Mouse (Mus musculus): ENCODE data around the gene Cldn4.
"Not testable (repeated sequence)": the region's sequence is repeated elsewhere in the genome, so short reads cannot be mapped to it uniquely, and the experiment has no call there.

Gene Cldn4

DNA sequence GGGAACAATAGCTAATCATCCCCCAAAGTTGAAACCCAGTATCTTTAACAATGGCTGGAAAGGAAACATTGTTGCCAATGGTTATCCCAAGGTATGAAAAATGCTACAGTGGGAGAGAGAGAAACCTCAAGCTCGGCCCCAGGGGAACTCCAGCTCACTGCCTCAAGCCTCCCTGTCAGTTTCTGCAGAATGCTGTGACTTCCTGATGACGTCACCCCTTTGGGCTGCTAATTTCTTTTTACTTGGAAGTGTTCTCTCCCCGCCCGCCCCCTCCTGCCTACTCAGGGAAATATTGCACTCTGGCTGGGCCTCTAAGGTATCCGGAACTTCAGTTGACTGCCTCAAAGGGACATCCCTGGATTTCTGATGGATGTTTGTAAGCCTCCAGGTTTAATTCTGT is 16.8 kb upstream of the Cldn4 start:
- no peak for DNase-seq (ENCODE audit: low spot score)

DNA sequence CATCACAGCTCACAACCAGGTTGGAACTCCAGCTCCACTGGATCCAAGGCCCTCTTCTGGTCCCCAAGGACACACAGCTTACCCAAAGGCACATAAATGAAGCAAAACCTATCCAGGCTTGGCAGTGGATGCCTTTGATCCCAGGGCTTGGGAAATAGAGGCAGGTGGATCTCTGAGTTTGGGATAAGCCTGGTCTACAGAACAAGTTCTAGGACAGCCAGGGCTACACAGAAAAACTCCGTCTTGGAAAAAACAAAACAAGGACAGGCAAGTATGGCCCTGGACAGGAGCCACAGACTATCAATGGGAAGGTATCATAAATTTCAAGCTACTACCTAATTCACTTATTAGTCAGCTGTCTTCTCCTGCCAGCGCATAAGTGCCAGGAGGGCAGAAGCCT is 14.8 kb upstream of the Cldn4 start:
- no peak for DNase-seq (ENCODE audit: low spot score)

GRCm38 (mm10) chr5:134960430-134960829 is 13.7 kb upstream of the Cldn4 start:
- DNase-seq (ENCODE audit: low spot score): no peak

DNA sequence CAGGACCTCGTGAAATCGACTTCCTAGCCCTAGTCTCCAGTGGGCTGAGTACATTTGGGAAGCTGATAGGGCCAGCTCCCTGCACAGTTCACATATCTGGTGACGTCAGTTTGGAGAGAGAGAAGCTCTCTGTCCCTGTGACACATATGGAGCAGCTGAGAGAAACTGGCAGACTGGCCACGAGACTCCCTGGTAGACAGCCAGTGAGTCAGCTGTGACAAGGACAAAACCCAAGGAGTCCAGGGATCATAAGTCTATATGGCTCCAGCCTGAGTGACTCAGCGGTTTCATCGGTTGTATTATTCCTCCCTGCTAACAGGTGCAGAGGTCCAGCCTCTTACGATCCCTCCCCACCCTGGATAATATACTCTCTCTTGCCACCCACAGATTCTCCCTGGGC is 12.4 kb upstream of the Cldn4 start:
- no peak for DNase-seq (ENCODE audit: low spot score)

DNA sequence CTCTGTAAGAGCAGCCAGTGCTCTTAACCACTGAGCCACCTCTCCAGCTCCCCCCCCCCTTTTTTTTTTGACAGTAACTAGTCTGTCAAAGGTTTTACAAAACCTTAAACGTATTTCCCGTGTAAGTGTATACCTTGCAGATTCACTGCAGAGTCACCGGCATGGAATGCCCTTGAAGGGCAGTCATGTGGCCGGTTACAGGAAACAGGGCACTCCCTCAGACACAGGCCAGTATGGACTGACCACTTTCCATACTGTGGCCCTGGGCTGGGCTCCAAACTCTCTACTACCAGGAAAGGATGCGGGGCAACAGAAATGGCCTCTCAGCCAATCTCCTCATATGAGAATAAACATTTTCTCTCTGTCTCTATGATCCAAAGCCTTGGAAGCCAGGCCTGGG is 8.8 kb upstream of the Cldn4 start:
- no peak for DNase-seq (ENCODE audit: low spot score)

GRCm38 (mm10) chr5:134951053-134951884 is 4.5 kb upstream of the Cldn4 start:
- DNase-seq (ENCODE audit: low spot score): no peak

DNA sequence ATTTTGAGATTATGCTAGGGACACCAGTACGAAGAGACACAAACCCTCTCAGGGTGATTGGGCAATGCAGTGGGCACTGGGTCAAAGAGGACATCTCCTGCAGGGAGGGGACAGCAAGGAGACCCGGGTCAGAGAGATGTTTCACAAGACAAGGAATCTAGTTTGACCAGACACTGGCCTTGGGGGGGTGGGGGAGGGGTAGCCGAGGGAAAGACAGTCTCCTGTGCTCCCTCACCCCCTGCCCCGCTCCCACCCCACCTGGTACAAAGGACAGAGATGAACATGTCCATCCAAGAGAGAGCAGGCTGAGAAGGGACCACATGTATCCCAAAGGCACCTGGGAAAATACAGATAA is 1.3 kb upstream of the Cldn4 start:
- DNase-seq (ENCODE audit: low spot score): no peak

GRCm38 (mm10) chr5:134947420-134948084 is 818 bp upstream of the Cldn4 start:
- DNase-seq (ENCODE audit: low spot score): no peak

- DNase-seq (ENCODE audit: low spot score): peak; percentile 23
These were observed 474 bp downstream of the Cldn4 start for GRCm38 (mm10) chr5:134946063-134946856.

DNA sequence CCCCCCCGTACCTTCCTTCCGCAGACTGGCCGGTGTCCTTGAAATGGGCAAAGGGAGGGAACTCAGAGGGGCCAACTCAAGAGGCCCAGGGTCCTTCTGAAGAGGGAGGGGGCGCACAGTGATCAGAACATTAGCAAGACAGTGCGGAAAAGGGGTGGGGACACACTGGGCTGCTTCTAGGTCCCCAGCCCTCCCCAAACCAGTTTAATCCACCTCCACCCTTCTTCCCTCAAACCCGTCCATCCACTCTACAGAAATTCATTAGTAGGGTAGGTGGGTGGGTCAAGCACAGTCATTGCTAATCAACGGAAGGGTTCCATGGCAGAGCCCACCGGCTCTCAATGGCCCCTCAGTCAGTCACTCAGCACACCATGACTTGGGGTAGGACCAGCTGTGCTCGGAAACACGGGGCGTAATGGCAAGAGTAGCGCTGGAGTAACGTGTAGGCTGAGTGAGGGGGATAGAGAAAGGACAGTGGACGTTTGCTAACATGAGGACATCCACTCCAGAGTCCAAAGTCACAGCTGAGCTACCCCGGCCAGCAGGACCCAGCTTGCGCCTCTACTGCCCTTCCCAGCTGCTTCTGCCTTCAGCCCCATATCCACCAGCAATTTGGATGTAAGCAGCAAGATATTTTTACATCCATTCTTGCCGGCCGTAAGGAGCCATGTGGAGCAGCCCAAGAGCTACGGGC is 1.3 kb downstream of the Cldn4 start:
- no peak for DNase-seq (ENCODE audit: low spot score)

DNA sequence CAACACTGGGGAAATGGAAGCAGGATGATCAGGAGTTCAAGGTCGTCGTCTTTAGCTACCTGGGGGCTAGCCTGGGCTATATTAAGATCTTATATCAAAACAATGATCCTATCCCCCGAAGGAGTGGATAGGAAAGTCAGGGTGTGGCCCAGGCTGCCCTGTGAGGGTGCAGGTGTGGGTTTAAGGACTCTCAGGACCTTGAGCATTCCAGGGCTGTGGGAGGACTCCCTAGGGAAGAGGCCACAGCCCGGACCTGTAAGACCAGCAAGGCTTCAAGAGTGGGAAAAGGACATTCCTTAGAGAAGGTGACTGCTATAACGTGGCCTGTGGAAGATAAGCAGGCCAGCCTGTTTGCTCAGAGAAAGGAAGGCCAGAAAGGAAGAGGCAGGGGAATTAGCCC is 2.6 kb downstream of the Cldn4 start:
- no peak for DNase-seq (ENCODE audit: low spot score)

DNA sequence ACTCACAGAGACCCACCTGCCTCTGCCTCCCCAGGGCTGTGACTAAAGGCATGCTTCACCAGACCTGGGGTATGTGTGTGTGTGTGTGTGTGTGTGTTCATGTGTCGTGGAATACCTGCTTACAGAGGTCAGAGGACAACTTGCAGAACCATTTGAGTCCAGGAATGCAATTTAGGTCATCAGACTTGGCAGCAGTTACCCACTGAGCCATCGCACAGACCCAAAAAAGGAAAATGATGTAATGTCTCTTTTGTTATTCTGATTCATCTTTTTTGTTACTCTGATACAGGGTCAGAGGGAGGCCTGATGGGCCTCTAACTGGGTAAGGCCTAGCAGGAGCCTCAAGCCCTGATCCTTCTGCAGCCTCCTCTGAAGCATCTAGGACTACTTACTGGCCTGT is 4.0 kb downstream of the Cldn4 start:
- no peak for DNase-seq (ENCODE audit: low spot score)

GRCm38 (mm10) chr5:134941472-134942209 is 5.1 kb downstream of the Cldn4 start:
- no peak for DNase-seq (ENCODE audit: low spot score)

- not testable (repeated sequence) for DNase-seq (ENCODE audit: low spot score)
These were observed 7.2 kb downstream of the Cldn4 start for GRCm38 (mm10) chr5:134939554-134939953.

- no peak for DNase-seq (ENCODE audit: low spot score)
These were observed 7.7 kb downstream of the Cldn4 start for GRCm38 (mm10) chr5:134939069-134939468.

DNA sequence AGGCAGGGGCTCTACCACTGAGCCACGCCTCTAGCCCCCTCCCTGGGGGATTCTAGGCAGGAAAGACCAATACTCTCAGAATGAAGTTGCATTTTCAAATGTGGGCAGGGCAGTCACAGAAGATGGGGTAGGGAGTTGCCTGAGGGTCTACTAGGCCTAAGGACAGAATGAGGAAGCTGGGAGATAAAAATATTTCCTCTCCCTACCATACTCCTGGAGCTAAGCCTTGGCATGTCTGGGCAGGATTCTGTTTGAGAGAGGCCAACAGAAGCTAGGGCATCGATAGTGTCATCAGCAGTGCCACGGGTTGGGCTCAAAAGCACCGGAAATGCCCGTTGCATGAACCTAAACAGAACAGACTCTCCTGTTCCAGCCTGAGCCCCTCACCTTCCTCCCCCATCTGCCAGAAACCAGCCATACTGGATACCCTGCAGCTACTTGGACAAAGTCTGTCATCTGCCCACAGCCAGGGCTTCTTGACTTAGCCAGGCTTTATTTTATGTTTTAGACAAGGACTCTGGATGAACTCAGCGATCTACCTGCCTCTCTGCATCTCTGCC is 10.0 kb downstream of the Cldn4 start:
- DNase-seq (ENCODE audit: low spot score): no peak

DNA sequence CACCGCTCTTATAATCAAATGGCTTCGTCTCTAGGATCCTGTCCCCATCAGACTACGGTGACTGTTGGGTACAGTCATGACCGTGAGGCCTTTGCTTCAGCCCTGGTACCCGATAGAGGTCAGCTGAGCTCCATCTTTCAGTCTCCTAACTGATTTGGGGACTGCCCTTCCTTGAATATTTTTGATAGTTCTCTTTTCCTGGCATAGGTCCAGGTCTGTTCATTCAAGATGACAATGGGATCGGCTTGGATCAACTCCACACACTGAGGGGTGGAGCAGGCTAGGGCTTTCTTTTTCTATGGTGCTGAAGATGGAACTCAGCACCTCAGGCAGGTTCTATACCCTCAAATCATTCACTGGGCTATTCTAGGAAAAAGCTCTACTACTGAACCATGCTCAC is 10.7 kb downstream of the Cldn4 start:
- no peak for DNase-seq (ENCODE audit: low spot score)

DNA sequence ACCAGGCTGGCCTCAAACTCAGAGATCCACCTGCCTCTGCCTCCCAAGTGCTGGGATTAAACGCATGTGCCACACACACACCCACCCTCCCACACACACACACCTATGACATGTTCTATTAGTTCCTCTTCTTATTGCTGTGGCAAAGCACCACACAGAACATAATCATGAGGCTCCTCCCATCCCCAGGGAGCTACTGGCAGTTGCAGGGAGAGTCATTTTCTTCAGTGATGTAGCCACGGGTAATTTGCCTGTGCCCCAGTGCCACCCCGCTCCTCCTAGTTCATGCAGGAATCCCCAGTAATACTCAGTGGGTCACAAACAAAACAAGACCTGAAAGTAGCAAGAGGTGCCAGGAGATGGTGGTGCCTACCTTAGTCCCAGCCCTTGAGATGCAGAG is 12.1 kb downstream of the Cldn4 start:
- DNase-seq (ENCODE audit: low spot score): no peak

- DNase-seq (ENCODE audit: low spot score): not testable (repeated sequence)
These were observed 13.0 kb downstream of the Cldn4 start for GRCm38 (mm10) chr5:134933686-134934085.

DNA sequence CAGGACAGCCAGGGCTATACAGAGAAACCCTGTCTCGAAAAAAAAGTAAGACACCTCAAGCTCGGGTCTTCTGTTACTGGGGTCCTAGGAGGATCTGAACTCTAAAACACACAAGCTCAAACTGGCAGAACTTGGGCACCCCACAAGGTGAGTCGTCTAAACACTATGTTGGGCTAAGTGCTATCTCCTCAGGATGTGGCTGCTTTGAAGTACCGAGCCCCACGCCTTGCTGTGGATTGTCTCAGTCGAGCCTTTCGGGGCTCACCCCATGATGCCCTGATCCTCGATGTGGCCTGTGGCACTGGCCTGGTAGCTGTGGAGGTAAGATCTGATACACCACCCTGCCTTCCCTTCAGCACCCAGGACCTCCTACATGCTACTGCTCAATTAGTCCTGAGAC is 13.5 kb downstream of the Cldn4 start:
- no peak for DNase-seq (ENCODE audit: low spot score)

DNA sequence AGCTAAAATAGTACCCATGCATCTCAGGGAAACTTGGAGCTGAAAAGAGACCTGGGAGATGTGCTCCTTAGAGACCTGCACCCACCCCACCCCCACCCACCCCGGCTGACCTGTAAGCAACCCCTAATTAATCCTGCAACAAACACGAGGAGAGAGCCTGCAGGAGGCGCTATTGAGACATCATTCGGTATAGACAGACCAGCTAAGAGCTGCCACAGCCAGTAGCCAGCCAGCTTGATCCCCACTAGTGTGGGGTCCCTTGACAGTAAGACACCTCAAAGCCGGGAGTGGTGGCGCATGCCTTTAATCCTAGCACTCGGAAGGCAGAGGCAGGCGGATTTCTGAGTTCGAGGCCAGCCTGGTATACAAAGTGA is 13.8 kb downstream of the Cldn4 start:
- peak; percentile 85 for DNase-seq (ENCODE audit: low spot score)

Data from retina, embryonic 14.5 days (tissue).